Mouse (Mus musculus): ENCODE results near the gene Cldn19. TPM values are rescaled to one million over a fixed set of nuclear protein-coding genes. Genes with fewer than 3 reads are reported as not detected.
"Not testable (repeated sequence)": the region's sequence is repeated elsewhere in the genome, so short reads cannot be mapped to it uniquely, and the experiment has no call there.

Gene Cldn19
- polyA plus RNA-seq, 1 experiment from 2014 or later = 1.3 TPM

DNA sequence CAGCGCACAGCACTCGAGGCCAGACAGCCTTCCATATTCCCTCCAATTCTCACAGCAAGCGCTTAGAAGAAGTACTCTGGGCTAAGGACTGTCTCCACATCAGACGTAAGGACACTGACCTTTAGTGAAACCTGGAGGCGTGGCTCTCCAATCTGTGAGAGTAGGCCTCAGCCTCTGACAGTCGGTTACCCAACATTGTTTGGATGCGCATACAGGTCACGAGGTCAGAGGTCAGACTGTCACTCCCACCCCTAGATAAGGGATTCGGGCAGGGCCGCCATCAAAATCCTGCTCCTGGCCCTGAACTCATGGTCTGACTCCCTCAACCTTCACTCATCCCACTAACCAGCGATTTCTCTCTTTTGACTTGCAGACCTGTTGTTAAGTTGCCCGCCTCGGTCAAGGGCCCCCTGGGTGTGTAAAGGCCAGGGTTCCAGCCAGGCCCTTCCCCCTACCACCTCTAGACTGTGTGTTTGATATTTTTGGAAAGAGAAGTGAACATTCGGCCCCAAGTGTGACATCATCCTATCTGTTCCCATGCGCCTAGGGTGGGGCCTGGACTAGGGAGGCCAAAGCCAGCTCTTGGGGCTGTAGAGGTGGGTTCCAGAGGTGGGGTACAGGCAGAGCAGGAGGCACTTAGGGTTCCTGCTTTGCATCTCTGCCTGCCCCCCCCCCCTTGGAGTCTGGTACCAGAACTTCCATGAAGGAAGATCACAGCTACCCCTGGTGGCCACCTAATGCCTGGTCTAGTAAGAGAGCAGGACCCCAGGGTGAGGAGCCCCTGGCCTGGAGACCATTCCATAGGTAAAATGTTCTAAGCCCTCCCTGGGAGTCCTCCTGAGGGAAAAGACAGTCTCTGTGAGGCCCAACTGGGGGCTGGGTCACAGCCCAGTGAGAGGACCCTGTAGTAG lies 4.4 kb downstream of the Cldn19 start:
- Histone ChIP-seq H3K36me3 (no peaks in the 10 kb centered on the region), H3K4me3 (no peak overlapping the region), H3K4me2 (no peak overlapping the region), H3K9me3 (no peaks in the 10 kb centered on the region), H3K9ac (no peak overlapping the region), H3K27ac (no peak overlapping the region), H3K27me3 (no peaks in the 10 kb centered on the region), H3K4me1 (replicated peaks) (peaks cover 8% of the 10 kb centered on the region)
- 78% methylated on average over 15 of the region's 15 CpGs for WGBS
- no peak for ATAC-seq (ENCODE audit: low FRiP score)

GRCm38 (mm10) chr4:119261087-119261713 lies 6.0 kb downstream of the Cldn19 start:
- Histone ChIP-seq H3K36me3 (no peaks in the 10 kb centered on the region), H3K4me1 (replicated peaks) (no peaks in the 10 kb centered on the region; the same call in 1 of the 2 replicates), H3K27ac (no peak overlapping the region), H3K9ac (no peak overlapping the region), H3K4me2 (no peak overlapping the region), H3K9me3 (no peaks in the 10 kb centered on the region), H3K27me3 (no peaks in the 10 kb centered on the region), H3K4me3 (no peak overlapping the region)
- no peak for ATAC-seq (ENCODE audit: low FRiP score)
- WGBS = 72% methylated on average over 7 of the region's 7 CpGs

DNA sequence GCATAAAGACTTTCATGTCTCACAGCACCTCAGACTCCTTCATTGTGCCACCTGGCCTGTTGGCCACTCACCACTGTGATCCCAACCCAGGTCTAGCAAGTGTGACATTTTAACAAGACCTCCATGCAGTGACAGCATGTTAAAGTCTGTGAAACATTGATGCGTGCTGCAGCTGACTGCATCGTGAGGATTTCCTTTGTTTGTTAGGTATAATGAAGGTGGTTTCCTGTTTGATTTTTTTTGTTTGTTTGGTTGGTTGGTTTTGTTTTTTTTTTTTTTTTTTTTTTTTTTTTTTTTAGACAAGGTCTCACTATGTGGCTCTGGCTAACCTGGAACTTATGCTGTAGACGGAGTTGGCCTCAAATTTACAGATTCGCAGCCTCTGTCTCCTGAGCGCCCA lies 7.3 kb downstream of the Cldn19 start:
- no peaks in the 10 kb centered on the region for H3K4me1 ChIP-seq (replicated peaks)
- H3K9ac ChIP-seq = no peak overlapping the region
- no peak for ATAC-seq (ENCODE audit: low FRiP score)
- 94% methylated on average over 5 of the region's 5 CpGs for WGBS
- H3K9me3 ChIP-seq = no peaks in the 10 kb centered on the region
- H3K4me2 ChIP-seq = no peak overlapping the region
- H3K27ac ChIP-seq = no peak overlapping the region
- H3K36me3 ChIP-seq = no peaks in the 10 kb centered on the region
- H3K4me3 ChIP-seq = no peak overlapping the region
- H3K27me3 ChIP-seq = no peaks in the 10 kb centered on the region

DNA sequence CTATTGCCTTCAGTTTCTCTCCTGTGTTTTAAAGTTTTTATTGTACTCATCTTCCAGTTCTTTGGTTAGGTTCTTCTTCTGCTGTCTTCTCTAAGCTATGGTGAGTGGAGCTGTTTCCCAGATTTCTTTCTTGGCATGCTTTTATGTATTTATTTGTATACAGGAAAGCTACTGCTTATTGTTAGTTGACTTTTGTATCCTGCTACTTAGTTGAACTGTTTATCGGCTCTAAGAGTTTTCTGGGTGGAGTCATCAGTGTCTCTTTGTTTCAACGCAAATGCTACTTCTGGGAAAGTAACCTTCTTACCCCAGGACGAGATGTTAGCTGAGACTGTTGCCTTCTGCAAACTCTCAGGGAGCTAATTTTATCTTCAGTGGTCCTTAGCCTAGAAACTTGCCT lies 8.2 kb downstream of the Cldn19 start:
- no peak for ATAC-seq (ENCODE audit: low FRiP score)
- Histone ChIP-seq H3K36me3 (no peaks in the 10 kb centered on the region), H3K4me3 (no peak overlapping the region), H3K9ac (no peak overlapping the region), H3K4me1 (replicated peaks) (no peaks in the 10 kb centered on the region), H3K27me3 (no peaks in the 10 kb centered on the region), H3K9me3 (no peaks in the 10 kb centered on the region), H3K4me2 (no peak overlapping the region), H3K27ac (no peak overlapping the region)
- 83% methylated on average over 3 of the region's 3 CpGs for WGBS

GRCm38 (mm10) chr4:119266606-119267005 lies 11.4 kb downstream of the Cldn19 start:
- WGBS = 85% methylated on average over 13 of the region's 13 CpGs
- Histone ChIP-seq H3K4me1 (replicated peaks) (no peaks in the 10 kb centered on the region), H3K27me3 (no peaks in the 10 kb centered on the region), H3K27ac (no peak overlapping the region), H3K4me3 (no peak overlapping the region), H3K9me3 (no peaks in the 10 kb centered on the region), H3K9ac (no peak overlapping the region), H3K36me3 (peaks cover 26% of the 10 kb centered on the region), H3K4me2 (no peak overlapping the region)
- ATAC-seq (ENCODE audit: low FRiP score) = no peak

- no peak for ATAC-seq (ENCODE audit: low FRiP score)
These were observed 19.4 kb downstream of the Cldn19 start for GRCm38 (mm10) chr4:119274627-119275026.

GRCm38 (mm10) chr4:119275226-119275625 lies 20.0 kb downstream of the Cldn19 start:
- 89% methylated on average over 2 of the region's 2 CpGs for WGBS
- Histone ChIP-seq H3K4me1 (replicated peaks) (no peaks in the 10 kb centered on the region), H3K9me3 (no peaks in the 10 kb centered on the region), H3K4me2 (no peak overlapping the region), H3K36me3 (peaks cover 93% of the 10 kb centered on the region), H3K27me3 (no peaks in the 10 kb centered on the region), H3K9ac (no peak overlapping the region), H3K4me3 (no peak overlapping the region), H3K27ac (no peak overlapping the region)
- no peak for ATAC-seq (ENCODE audit: low FRiP score)

More at GRCm38 (mm10) chr4:119274627-119275026, 19.4 kb downstream of the Cldn19 start:
- no peak overlapping the region for H3K27ac ChIP-seq
- 79% methylated on average over 1 of the region's 1 CpGs for WGBS
- no peaks in the 10 kb centered on the region for H3K9me3 ChIP-seq
- peaks cover 92% of the 10 kb centered on the region for H3K36me3 ChIP-seq
- no peak overlapping the region for H3K4me2 ChIP-seq
- no peaks in the 10 kb centered on the region for H3K27me3 ChIP-seq
- no peak overlapping the region for H3K4me3 ChIP-seq
- H3K9ac ChIP-seq = no peak overlapping the region
- H3K4me1 ChIP-seq (replicated peaks) = no peaks in the 10 kb centered on the region

GRCm38 (mm10) chr4:119275726-119276125 lies 20.5 kb downstream of the Cldn19 start:
- H3K4me2 ChIP-seq = no peak overlapping the region
- no peak for ATAC-seq (ENCODE audit: low FRiP score)

GRCm38 (mm10) chr4:119278784-119279183 lies 23.6 kb downstream of the Cldn19 start:
- not testable (repeated sequence) for H3K27ac ChIP-seq; H3K9me3 ChIP-seq; H3K4me2 ChIP-seq; H3K27me3 ChIP-seq; ATAC-seq (ENCODE audit: low FRiP score); H3K4me3 ChIP-seq; H3K9ac ChIP-seq; H3K4me1 ChIP-seq (replicated peaks)
- 93% methylated on average over 15 of the region's 15 CpGs for WGBS
- H3K36me3 ChIP-seq = peaks cover 91% of the 10 kb centered on the region

More at GRCm38 (mm10) chr4:119275726-119276125, 20.5 kb downstream of the Cldn19 start:
- 85% methylated on average over 2 of the region's 2 CpGs for WGBS
- Histone ChIP-seq H3K4me3 (no peak overlapping the region), H3K36me3 (peaks cover 91% of the 10 kb centered on the region), H3K27ac (no peak overlapping the region), H3K27me3 (no peaks in the 10 kb centered on the region), H3K9me3 (no peaks in the 10 kb centered on the region), H3K9ac (no peak overlapping the region), H3K4me1 (replicated peaks) (no peaks in the 10 kb centered on the region)

GRCm38 (mm10) chr4:119284861-119285260 lies 29.6 kb downstream of the Cldn19 start:
- Histone ChIP-seq H3K4me1 (replicated peaks) (peaks cover 14% of the 10 kb centered on the region), H3K9me3 (no peaks in the 10 kb centered on the region), H3K9ac (no peak overlapping the region), H3K27me3 (no peaks in the 10 kb centered on the region), H3K27ac (no peak overlapping the region), H3K36me3 (peaks cover 51% of the 10 kb centered on the region), H3K4me3 (no peak overlapping the region), H3K4me2 (no peak overlapping the region)
- no peak for ATAC-seq (ENCODE audit: low FRiP score)
- 92% methylated on average over 1 of the region's 1 CpGs for WGBS

DNA sequence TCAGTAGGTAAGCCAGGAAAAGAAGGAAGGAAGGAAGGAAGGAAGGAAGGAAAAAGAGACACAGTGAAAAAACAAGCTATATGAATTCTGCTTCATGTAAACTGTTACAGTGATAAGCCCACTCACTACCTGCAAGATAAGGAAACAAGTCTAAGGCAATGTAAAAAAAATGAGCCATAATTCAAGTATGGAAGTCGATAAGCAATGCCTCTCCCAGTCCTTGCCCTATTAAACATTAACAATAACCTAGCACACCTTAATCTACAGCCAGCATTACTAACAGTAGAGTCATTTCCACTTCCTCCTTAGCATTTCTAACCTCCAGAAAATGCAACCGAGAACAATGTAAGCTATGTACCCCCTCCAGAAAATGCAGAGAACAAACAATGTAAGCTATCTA lies 30.1 kb downstream of the Cldn19 start:
- WGBS = 91% methylated on average over 2 of the region's 2 CpGs
- peaks cover 46% of the 10 kb centered on the region for H3K36me3 ChIP-seq
- H3K4me2 ChIP-seq = no peak overlapping the region
- no peak for ATAC-seq (ENCODE audit: low FRiP score)
- no peaks in the 10 kb centered on the region for H3K27me3 ChIP-seq
- H3K9ac ChIP-seq = no peak overlapping the region
- no peak overlapping the region for H3K27ac ChIP-seq
- H3K4me1 ChIP-seq (replicated peaks) = peaks cover 16% of the 10 kb centered on the region
- H3K9me3 ChIP-seq = no peaks in the 10 kb centered on the region
- H3K4me3 ChIP-seq = no peak overlapping the region

- Histone ChIP-seq H3K4me3 (peak overlapping the region; percentile 96), H3K4me2 (peak overlapping the region; percentile 83), H3K9me3 (no peaks in the 10 kb centered on the region), H3K9ac (peak overlapping the region; percentile 92), H3K36me3 (peaks cover 3% of the 10 kb centered on the region; the same call in 1 of the 2 replicates), H3K27ac (peak overlapping the region; percentile 91; the same call in 1 of the 2 replicates), H3K4me1 (replicated peaks) (peaks cover 47% of the 10 kb centered on the region), H3K27me3 (no peaks in the 10 kb centered on the region)
- WGBS = 81% methylated on average over 1 of the region's 1 CpGs
- ATAC-seq (ENCODE audit: low FRiP score) = no peak
These were observed 36.7 kb downstream of the Cldn19 start for GRCm38 (mm10) chr4:119291921-119292320.

All from hindbrain, embryonic 13.5 days (tissue).